Mouse (Mus musculus) liver, embryonic 15.5 days (tissue): Measurements from ENCODE around the gene Shc1. TPM values are rescaled to one million over a fixed set of nuclear protein-coding genes. Genes with fewer than 3 reads are reported as not detected.

Source experiments
- ATAC-seq: fragments of 200-750 bp; cut with Nextera tagmentation; 2 replicates; pipeline ENCODE4 v1.8.0; 2017; ENCODE audit warnings: moderate number of reproducible peaks, mild to moderate bottlenecking, moderate library complexity; ENCODE audit not compliant: insufficient read depth
- H3K27ac ChIP-seq: fragments of 300-500 bp; sonication (generic); replicated peaks from 2 replicates; pipeline ENCODE4 v1.5.1; 2015; ENCODE audit warnings: mild to moderate bottlenecking, inconsistent platforms
- H3K27me3 ChIP-seq: fragments of 300-500 bp; sonication (generic); 2 replicates; pipeline ENCODE4 v1.6.1; 2015; ENCODE audit warnings: mild to moderate bottlenecking, inconsistent platforms
- H3K36me3 ChIP-seq: fragments of 300-500 bp; sonication (generic); replicated peaks from 2 replicates; pipeline ENCODE4 v1.6.1; 2015; ENCODE audit warnings: moderate library complexity, mild to moderate bottlenecking, inconsistent platforms
- H3K4me1 ChIP-seq: fragments of 300-500 bp; sonication (generic); replicated peaks from 2 replicates; pipeline ENCODE4 v1.6.1; 2015; ENCODE audit warnings: inconsistent platforms
- H3K4me2 ChIP-seq: fragments of 300-500 bp; sonication (generic); 2 replicates; pipeline ENCODE4 v1.6.1; 2015; ENCODE audit warnings: moderate library complexity, mild to moderate bottlenecking, inconsistent platforms
- H3K4me3 ChIP-seq: fragments of 300-500 bp; sonication (generic); replicated peaks from 2 replicates; pipeline ENCODE4 v1.5.1; 2015; ENCODE audit warnings: mild to moderate bottlenecking, inconsistent platforms
- H3K9ac ChIP-seq: fragments of 300-500 bp; sonication (generic); 2 replicates; pipeline ENCODE4 v1.6.1; 2015; ENCODE audit warnings: moderate library complexity, mild to moderate bottlenecking, inconsistent platforms
- H3K9me3 ChIP-seq: fragments of 300-500 bp; sonication (generic); replicated peaks from 2 replicates; pipeline ENCODE4 v1.6.1; 2016; ENCODE audit warnings: inconsistent platforms
- WGBS: fragments of 180-500 bp; shearing (Covaris S2); methylation state at CpG from one replicate; pipeline ENCODE4 v1.1.7; 2015; ENCODE audit warnings: mixed read lengths; ENCODE audit not compliant: insufficient replicate concordance; 5-methylcytosine and 5-hydroxymethylcytosine counted together
- polyA plus RNA-seq: library from polyadenylated mRNA; unstranded; fragments of >200 nt; fragmentation: Nextera tagmentation; extraction: Ambion mirVana; gene quantifications from 2 replicates; pipeline ENCODE4 v1.2.1, GENCODE M21; 2015

The Shc1 gene
- polyA plus RNA-seq, 1 experiment from 2014 or later, result 44.8 TPM

DNA sequence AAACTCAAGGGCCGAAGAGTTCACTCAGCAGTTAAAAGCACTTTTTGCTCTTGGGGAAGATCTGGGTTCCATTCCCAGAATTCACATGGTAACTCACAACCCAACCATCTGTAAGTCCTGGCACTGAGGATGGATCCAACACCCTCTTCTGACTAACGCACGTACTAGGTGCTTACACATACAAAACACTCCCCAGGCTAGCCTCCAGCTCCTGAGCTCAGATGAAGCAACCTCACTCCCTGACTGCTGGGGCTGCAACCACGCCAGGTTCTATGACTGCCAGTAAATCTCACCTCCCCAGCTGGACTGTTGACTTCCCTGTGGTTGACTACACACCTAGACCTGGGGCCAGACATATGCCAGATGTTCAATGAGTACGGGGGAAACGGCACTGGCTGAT is 11.4 kb upstream of the Shc1 start:
- no peak overlapping the region for H3K4me3 ChIP-seq
- ATAC-seq, result no peak
- WGBS, result 80% methylated on average over 6 of the region's 6 CpGs
- no peaks in the 10 kb centered on the region for H3K9me3 ChIP-seq
- H3K4me1 ChIP-seq, result peaks cover 12% of the 10 kb centered on the region
- H3K36me3 ChIP-seq, result peaks cover 51% of the 10 kb centered on the region
- H3K27ac ChIP-seq, result no peak overlapping the region
- H3K4me2 ChIP-seq, result no peak overlapping the region
- H3K9ac ChIP-seq, result no peak overlapping the region
- no peaks in the 10 kb centered on the region for H3K27me3 ChIP-seq

DNA sequence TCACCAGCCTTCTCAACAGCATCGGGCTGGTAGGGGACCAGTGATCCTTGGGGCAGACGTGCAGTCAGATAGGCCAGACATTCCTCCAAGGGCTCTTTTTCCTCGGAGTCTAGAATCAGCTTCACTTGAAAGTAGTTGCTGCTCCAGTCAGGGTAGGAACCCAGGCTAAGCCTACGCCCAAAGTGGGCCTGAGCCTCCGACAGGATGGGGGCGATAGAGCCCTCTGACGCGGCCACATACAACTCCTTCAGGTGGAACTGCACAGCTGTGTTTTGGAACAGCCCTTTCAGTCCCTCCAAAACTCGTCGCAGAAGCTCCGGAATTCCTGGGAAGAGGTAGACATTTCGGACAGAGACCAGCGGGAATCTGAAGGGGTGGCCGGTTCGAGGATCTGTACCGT is 9.8 kb upstream of the Shc1 start:
- Histone ChIP-seq H3K4me2 (no peak overlapping the region), H3K27ac (no peak overlapping the region), H3K27me3 (no peaks in the 10 kb centered on the region), H3K4me3 (no peak overlapping the region), H3K9me3 (no peaks in the 10 kb centered on the region), H3K9ac (no peak overlapping the region), H3K4me1 (peaks cover 16% of the 10 kb centered on the region), H3K36me3 (peaks cover 46% of the 10 kb centered on the region)
- 75% methylated on average over 16 of the region's 16 CpGs for WGBS
- no peak for ATAC-seq

DNA sequence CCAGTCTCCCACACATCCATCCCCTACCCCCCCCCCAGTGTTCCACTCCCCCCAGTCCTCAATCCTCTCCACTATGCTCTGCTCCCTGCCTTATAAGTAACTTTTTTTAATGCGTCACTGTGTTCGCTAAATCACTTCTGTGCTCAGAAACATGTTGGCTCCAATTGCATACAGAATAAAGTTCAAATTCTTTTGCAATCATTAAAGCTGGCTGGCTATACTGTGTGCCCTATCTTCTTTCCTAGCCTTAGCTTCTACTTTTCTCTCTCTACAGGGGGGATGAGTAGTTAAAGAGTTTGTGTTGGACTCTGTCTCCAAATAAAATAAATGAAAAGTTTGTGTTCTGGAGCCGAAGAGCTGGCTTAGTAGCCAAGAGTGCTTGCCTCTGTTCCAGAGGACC is 8.5 kb upstream of the Shc1 start:
- H3K4me2 ChIP-seq, result no peak overlapping the region
- no peaks in the 10 kb centered on the region for H3K27me3 ChIP-seq
- WGBS, result 76% methylated on average over 3 of the region's 3 CpGs
- no peak overlapping the region for H3K27ac ChIP-seq
- ATAC-seq, result no peak
- peaks cover 48% of the 10 kb centered on the region for H3K36me3 ChIP-seq
- H3K4me1 ChIP-seq, result peaks cover 16% of the 10 kb centered on the region
- H3K9ac ChIP-seq, result no peak overlapping the region
- no peaks in the 10 kb centered on the region for H3K9me3 ChIP-seq
- H3K4me3 ChIP-seq, result no peak overlapping the region

DNA sequence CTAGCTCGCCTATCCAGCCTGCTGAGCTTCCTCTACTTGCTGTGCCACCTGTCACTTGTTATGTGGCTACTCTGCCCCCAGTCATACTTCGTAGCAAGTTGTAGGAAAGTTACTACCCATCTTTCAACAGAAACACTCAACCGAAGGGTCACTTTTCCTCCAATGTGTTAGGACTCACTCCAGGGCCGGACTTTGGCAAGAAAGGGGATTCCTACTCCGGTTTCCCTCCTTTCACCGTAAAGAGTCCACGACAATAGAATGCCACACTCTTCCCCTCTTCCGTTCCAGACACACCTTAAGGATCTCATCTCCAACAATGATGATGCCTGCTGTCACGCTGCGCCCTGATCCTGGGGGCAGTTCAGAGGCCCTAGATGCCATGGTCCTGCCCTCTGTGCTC is 7.4 kb upstream of the Shc1 start:
- Histone ChIP-seq H3K4me2 (peak overlapping the region; percentile 76), H3K27me3 (no peaks in the 10 kb centered on the region), H3K4me3 (peak overlapping the region; percentile 69), H3K9ac (peak overlapping the region; percentile 53), H3K27ac (0 out of 2 replicates have a peak overlapping the region, but pooled peaks have one; percentile 15), H3K4me1 (peaks cover 16% of the 10 kb centered on the region), H3K36me3 (peaks cover 55% of the 10 kb centered on the region), H3K9me3 (no peaks in the 10 kb centered on the region)
- no peak for ATAC-seq
- WGBS, result 65% methylated on average over 10 of the region's 10 CpGs

DNA sequence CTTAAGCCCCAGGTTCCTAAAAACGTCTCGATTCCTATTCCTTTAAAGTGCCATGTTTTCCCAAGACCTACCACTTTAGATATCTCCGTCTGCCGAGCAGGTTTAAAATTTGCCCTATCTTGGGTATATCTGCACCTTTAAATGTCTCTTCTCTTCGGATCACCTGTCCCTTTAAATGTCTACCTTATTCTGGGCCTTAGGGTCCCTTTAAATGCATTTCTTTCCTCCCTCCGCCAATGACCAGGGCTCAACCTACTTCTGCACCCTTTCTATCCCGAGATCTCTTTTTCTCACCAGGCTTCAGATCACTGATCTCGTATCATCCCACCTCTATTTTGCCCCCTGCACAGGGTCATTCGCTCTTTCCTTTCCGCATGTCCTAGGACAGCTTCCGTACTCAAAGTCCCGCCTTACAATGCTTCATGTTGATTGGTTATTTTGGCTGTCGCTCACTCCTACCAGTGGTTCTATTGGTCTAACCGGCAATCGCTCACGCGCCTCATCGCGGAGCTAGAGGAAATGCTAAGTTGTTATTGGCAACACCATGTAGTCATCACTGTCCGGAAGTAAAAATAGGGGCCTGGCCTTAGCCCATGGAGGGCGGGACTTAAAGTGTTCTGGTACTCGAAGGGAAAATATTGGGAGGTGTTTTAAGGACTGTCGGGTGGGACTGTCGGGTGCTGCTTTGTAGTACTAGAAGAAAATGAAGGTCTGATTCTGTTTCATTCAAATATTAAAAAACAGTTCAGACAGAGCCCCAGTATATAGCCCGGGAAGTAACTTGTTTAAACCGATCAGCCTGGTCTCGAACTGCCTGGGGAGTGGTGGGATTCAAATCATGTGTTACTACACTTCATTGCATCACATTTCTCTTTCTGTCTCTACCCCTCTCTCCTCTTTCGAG is 6.5 kb upstream of the Shc1 start, which contains the start of gene Flad1:
Gene Flad1 (minus strand): TSS at position 381 of the 904 bp plus-strand sequence.
- no peaks in the 10 kb centered on the region for H3K27me3 ChIP-seq
- peaks cover 60% of the 10 kb centered on the region for H3K36me3 ChIP-seq
- ATAC-seq, result peak; percentile 100
- 5% methylated on average over 28 of the region's 28 CpGs for WGBS
- peak within 1 kb of the TSS; percentile 76 for H3K4me2 ChIP-seq
- peak within 1 kb of the TSS; percentile 45 for H3K27ac ChIP-seq
- peak within 1 kb of the TSS; percentile 69 for H3K4me3 ChIP-seq
- peak within 1 kb of the TSS; percentile 53 for H3K9ac ChIP-seq
- H3K9me3 ChIP-seq, result no peaks in the 10 kb centered on the region
- peaks cover 23% of the 10 kb centered on the region for H3K4me1 ChIP-seq

DNA sequence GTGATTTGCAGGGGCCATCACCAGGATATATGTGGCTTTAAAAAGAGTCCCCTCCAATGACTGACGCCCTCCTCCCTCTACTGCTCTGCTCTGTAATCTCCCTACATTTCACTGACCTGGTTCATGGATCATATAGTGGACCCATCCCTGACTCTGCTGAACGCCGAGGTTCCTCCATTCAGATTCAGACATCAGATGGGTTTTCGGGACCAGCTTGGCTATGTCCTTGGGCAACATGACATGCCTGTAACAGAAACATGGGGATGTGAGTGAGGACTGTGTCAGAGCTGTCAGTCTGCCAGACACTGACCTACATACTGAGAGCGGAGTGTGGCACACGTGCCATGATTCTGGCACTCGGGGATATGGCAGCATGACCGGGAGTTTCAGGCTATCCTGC is 2.1 kb upstream of the Shc1 start:
- Histone ChIP-seq H3K27me3 (no peaks in the 10 kb centered on the region), H3K27ac (no peak overlapping the region), H3K4me2 (peak overlapping the region; percentile 95), H3K4me1 (peaks cover 43% of the 10 kb centered on the region), H3K9ac (no peak overlapping the region), H3K9me3 (no peaks in the 10 kb centered on the region), H3K4me3 (peak overlapping the region; percentile 85; the same call in 1 of the 2 replicates), H3K36me3 (peaks cover 42% of the 10 kb centered on the region)
- WGBS, result 90% methylated on average over 8 of the region's 8 CpGs
- no peak for ATAC-seq

DNA sequence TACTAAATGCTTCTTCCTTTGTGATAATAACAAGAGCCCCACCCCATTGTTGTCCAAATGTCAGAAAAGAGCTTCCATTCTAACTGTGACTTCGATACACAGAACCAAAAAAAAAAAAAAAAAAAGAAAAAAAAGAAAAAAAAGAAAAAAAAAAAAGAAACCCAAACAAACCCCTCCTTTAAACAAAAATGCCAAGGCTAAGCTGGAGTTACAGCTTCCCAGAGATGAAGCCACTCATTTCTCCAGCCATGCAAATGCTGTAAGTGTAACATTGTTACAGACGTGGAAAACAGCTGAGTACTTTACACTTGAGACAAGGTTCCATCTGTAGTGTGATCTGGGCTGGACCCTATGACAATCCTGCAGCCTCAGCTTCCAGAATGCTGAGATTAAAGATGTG is 1.1 kb upstream of the Shc1 start:
- Histone ChIP-seq H3K4me1 (peaks cover 47% of the 10 kb centered on the region), H3K27me3 (no peaks in the 10 kb centered on the region), H3K9me3 (no peaks in the 10 kb centered on the region), H3K36me3 (peaks cover 42% of the 10 kb centered on the region), H3K9ac (peak overlapping the region; percentile 66), H3K27ac (peak overlapping the region; percentile 98), H3K4me2 (peak overlapping the region; percentile 95), H3K4me3 (peak overlapping the region; percentile 85)
- ATAC-seq, result no peak
- WGBS, result 10% methylated on average over 2 of the region's 2 CpGs

DNA sequence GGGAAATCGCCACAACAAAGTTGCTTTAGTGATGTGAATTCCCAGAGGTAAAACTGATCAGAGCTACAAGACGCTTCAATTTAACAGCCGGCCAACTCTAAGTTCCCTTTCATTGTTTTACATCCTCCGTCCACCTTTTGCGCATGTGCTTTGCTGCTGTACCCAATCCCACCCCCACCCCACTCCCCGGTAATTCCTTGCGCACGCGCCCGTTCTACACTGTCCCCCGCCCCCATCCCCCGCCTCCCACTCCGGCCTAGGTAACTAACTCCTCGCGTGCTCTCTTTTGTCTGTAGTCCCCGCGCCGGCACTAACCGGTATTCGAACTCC is 438 bp upstream of the Shc1 start:
- H3K27ac ChIP-seq, result peak overlapping the region; percentile 98

DNA sequence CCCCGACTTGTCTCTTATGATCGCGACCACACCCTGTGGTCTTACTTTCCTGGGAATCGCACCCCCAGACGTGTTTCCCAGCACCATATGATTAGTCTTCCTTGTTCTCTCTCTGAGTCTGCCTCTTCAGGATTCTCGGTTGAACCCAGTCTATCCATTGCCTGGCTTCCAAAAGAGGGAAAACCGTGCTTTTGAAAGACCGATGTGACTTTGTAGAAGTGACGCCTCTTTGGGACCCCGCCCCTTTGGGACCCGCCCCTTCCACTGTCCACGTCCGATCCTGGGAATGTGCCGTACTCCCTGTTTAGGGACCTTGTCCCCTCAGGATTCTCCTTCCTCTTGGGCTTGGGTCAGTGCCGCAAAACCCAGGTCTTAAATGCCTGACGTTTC is 613 bp downstream of the Shc1 start:
- peak overlapping the region; percentile 98 for H3K27ac ChIP-seq
- no peaks in the 10 kb centered on the region for H3K27me3 ChIP-seq
- no peaks in the 10 kb centered on the region for H3K9me3 ChIP-seq
- peak overlapping the region; percentile 95 for H3K4me2 ChIP-seq
- WGBS, result 0% methylated on average over 16 of the region's 16 CpGs
- H3K4me1 ChIP-seq, result peaks cover 63% of the 10 kb centered on the region
- peak; percentile 7; the same call in 1 of the 2 replicates for ATAC-seq
- H3K36me3 ChIP-seq, result peaks cover 45% of the 10 kb centered on the region
- peak overlapping the region; percentile 85 for H3K4me3 ChIP-seq
- peak overlapping the region; percentile 81 for H3K9ac ChIP-seq

More for the DNA sequence above, 438 bp upstream of the Shc1 start:
- Histone ChIP-seq H3K9ac (peak overlapping the region; percentile 66), H3K9me3 (no peaks in the 10 kb centered on the region), H3K4me1 (peaks cover 52% of the 10 kb centered on the region), H3K4me2 (peak overlapping the region; percentile 95), H3K4me3 (peak overlapping the region; percentile 85), H3K36me3 (peaks cover 44% of the 10 kb centered on the region), H3K27me3 (no peaks in the 10 kb centered on the region)
- WGBS, result under 1% methylated on average over 20 of the region's 20 CpGs
- peak; percentile 13 for ATAC-seq

DNA sequence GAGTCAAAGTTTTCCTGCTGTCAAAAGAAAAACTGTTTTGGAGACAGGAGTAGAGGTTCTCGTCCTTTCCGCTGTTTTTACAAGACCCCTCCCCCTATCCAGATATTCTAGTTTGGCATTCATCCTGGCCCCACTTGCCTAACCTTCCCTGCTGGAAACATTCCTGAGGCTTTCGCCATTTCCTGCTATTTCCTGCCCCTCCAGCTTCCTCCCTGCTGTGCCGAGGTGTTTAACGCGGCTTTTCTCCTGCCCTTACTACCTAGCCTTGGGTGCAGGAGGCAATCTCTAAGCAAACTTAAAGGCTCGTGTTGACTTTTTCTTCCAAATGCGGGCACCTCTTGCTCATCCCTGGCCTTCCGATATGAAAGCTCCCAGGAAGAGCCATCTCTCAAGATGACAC is 1.3 kb downstream of the Shc1 start:
- H3K27me3 ChIP-seq, result no peaks in the 10 kb centered on the region
- peak overlapping the region; percentile 81 for H3K9ac ChIP-seq
- no peak for ATAC-seq
- peak overlapping the region; percentile 85 for H3K4me3 ChIP-seq
- peaks cover 70% of the 10 kb centered on the region for H3K4me1 ChIP-seq
- 7% methylated on average over 9 of the region's 9 CpGs for WGBS
- no peaks in the 10 kb centered on the region for H3K9me3 ChIP-seq
- peaks cover 45% of the 10 kb centered on the region for H3K36me3 ChIP-seq
- H3K4me2 ChIP-seq, result peak overlapping the region; percentile 95
- H3K27ac ChIP-seq, result peak overlapping the region; percentile 98

DNA sequence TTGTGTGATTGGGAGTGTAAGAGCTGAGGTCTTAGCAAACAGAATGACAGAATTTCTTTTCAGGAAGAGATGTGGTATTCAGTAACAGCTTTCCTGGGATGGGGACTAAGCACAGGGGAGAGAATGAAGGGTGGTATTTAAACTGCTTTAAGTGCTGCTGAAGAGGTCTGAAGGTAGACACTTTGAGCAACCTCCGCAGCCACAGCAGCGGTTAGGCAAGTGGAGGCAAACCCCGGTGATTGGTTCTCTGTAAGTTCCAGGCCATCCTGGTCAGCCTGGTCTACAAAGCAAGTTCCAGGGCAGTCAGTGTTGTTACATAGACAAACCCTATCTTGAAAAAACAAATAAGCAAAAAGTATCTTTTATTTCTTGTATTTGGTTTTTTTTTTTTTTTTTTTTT is 1.7 kb downstream of the Shc1 start:
- Histone ChIP-seq H3K4me3 (peak overlapping the region; percentile 85), H3K4me2 (peak overlapping the region; percentile 95), H3K4me1 (peaks cover 74% of the 10 kb centered on the region), H3K27ac (peak overlapping the region; percentile 98), H3K36me3 (peaks cover 45% of the 10 kb centered on the region), H3K9ac (peak overlapping the region; percentile 81), H3K27me3 (no peaks in the 10 kb centered on the region), H3K9me3 (no peaks in the 10 kb centered on the region)
- 21% methylated on average over 3 of the region's 3 CpGs for WGBS
- ATAC-seq, result no peak
